Mouse (Mus musculus): ENCODE data around the gene Tpte.
A peak's percentile ranks its signal among the peaks of the same experiment; 100 is the strongest.

The Tpte gene

GRCm38 (mm10) chr8:22376903-22377302 lies 93.7 kb downstream of the Tpte start:
- DNase-seq (ENCODE audit: low read depth, low spot score) = no peak

- DNase-seq (ENCODE audit: low read depth, low spot score) = no peak
Measured at GRCm38 (mm10) chr8:22380934-22381333, 97.7 kb downstream of the Tpte start.

GRCm38 (mm10) chr8:22382824-22383595 lies 99.8 kb downstream of the Tpte start:
- DNase-seq (ENCODE audit: low read depth, low spot score) = no peak

- no peak for DNase-seq (ENCODE audit: low read depth, low spot score)
Measured at GRCm38 (mm10) chr8:22385158-22385557, 101.9 kb downstream of the Tpte start.

- DNase-seq (ENCODE audit: low read depth, low spot score) = no peak
Measured at GRCm38 (mm10) chr8:22389874-22390273, 106.6 kb downstream of the Tpte start.

GRCm38 (mm10) chr8:22390766-22391463 lies 107.7 kb downstream of the Tpte start:
- no peak for DNase-seq (ENCODE audit: low read depth, low spot score)

GRCm38 (mm10) chr8:22394471-22394870 lies 111.2 kb downstream of the Tpte start:
- no peak for DNase-seq (ENCODE audit: low read depth, low spot score)

- no peak for DNase-seq (ENCODE audit: low read depth, low spot score)
Measured at GRCm38 (mm10) chr8:22395256-22395655, 112.0 kb downstream of the Tpte start.

- DNase-seq (ENCODE audit: low read depth, low spot score) = no peak
Measured at GRCm38 (mm10) chr8:22397811-22398141, 114.5 kb downstream of the Tpte start.

- DNase-seq (ENCODE audit: low read depth, low spot score) = peak; percentile 87
Measured at GRCm38 (mm10) chr8:22398142-22398951, 115.1 kb downstream of the Tpte start, which contains the start of gene Slc25a15. Slc25a15 (minus strand) TSS chr8:22398597.

GRCm38 (mm10) chr8:22399285-22399880 lies 116.1 kb downstream of the Tpte start:
- DNase-seq (ENCODE audit: low read depth, low spot score) = no peak

GRCm38 (mm10) chr8:22400593-22400992 lies 117.4 kb downstream of the Tpte start:
- no peak for DNase-seq (ENCODE audit: low read depth, low spot score)

GRCm38 (mm10) chr8:22403235-22403634 lies 120.0 kb downstream of the Tpte start:
- DNase-seq (ENCODE audit: low read depth, low spot score) = no peak

GRCm38 (mm10) chr8:22405733-22406132 lies 122.5 kb downstream of the Tpte start:
- no peak for DNase-seq (ENCODE audit: low read depth, low spot score)

- no peak for DNase-seq (ENCODE audit: low read depth, low spot score)
Measured at GRCm38 (mm10) chr8:22410688-22411281, 127.5 kb downstream of the Tpte start.

- DNase-seq (ENCODE audit: low read depth, low spot score) = peak; percentile 73
Measured at GRCm38 (mm10) chr8:22411282-22411702, 128.1 kb downstream of the Tpte start, which contains the start of gene Mrps31. Mrps31 (plus strand) TSS chr8:22411361.

- no peak for DNase-seq (ENCODE audit: low read depth, low spot score)
Measured at GRCm38 (mm10) chr8:22411971-22412370, 128.7 kb downstream of the Tpte start.
